ENCODE assay signal across 14 mouse cellular contexts in genomic region chr2:76129058-76129437, GRCm38 (mm10).
DNase-seq lines count a peak whose midpoint lies in the region; ATAC-seq lines count a peak whose summit lies in the region.
"Had no signal": no experiment of that assay in that cellular context is flagged by ENCODE, and none has a peak within 500 bp of the region (broad histone marks: within the 10 kb centered on the region; RNA-seq: fewer than 3 reads in every experiment).

No protein-coding gene starts in this region.

- ATAC-seq in kidney, embryonic 15.5 days (replicated peaks; ENCODE audit: low FRiP score) = 0 out of 2 replicates have a peak, but pooled peaks have one; percentile 4
- no peak for ATAC-seq in kidney, embryonic 14.5 days (ENCODE audit: low FRiP score, low TSS enrichment)
- peak; percentile 73 for ATAC-seq in CD4-positive, CD25-positive, alpha-beta regulatory T cell, adult 4 months
- 0 out of 2 replicates have a peak, but pooled peaks have one; percentile 39 for ATAC-seq in common myeloid progenitor, adult 5-6 weeks (replicated peaks; ENCODE audit: low read depth, poor library complexity, severe bottlenecking)

- DNase-seq in naive thymus-derived CD4-positive, alpha-beta T cell, adult 2 months (ENCODE audit: low read depth) = peak; percentile 57
- DNase-seq in adrenal gland, adult 2 months = no peak
- DNase-seq in urinary bladder, postnatal 36 days (ENCODE audit: low spot score in 2 of 2) = no peak
- DNase-seq in adrenal gland, postnatal 36 days = no peak
- DNase-seq: adrenal gland, postnatal 10 days; cerebellum, adult 18-20 months; kidney, adult 11 months; right cerebral cortex, adult 18-20 months had no signal

- WGBS in kidney, embryonic 15.5 days = 21% methylated on average over 8 of the region's 8 CpGs
- 33% methylated on average over 8 of the region's 8 CpGs for WGBS in kidney, embryonic 14.5 days

- H3K36me3 ChIP-seq in kidney, embryonic 15.5 days = no peaks in the 10 kb centered on the region
- no peaks in the 10 kb centered on the region for H3K36me3 ChIP-seq in kidney, embryonic 14.5 days (ENCODE audit: control insufficient read depth, insufficient read depth, low read length)
- H3K36me3 ChIP-seq: G1E had no signal

- no peak overlapping the region for H3K4me3 ChIP-seq in kidney, embryonic 15.5 days (replicated peaks)
- H3K4me3 ChIP-seq in kidney, embryonic 14.5 days (ENCODE audit: low read length) = no peak overlapping the region

- peak overlapping the region; percentile 35 for H3K4me2 ChIP-seq in kidney, embryonic 15.5 days
- H3K4me2 ChIP-seq in kidney, embryonic 14.5 days (replicated peaks; ENCODE audit: low read depth, low read length) = no peak overlapping the region; the same call in 1 of the 2 replicates

- H3K9ac ChIP-seq in kidney, embryonic 15.5 days = no peak overlapping the region
- no peak overlapping the region for H3K9ac ChIP-seq in kidney, embryonic 14.5 days (ENCODE audit: low read depth, low read length)
- H3K9ac ChIP-seq: liver, embryonic 14.5 days had no signal

- peaks cover 18% of the 10 kb centered on the region for H3K4me1 ChIP-seq in kidney, embryonic 15.5 days
- no peaks in the 10 kb centered on the region for H3K4me1 ChIP-seq in kidney, embryonic 14.5 days (ENCODE audit: control insufficient read depth, insufficient read depth, low read length)

- no peaks in the 10 kb centered on the region for H3K9me3 ChIP-seq in kidney, embryonic 15.5 days (replicated peaks)
- H3K9me3 ChIP-seq in kidney, embryonic 14.5 days (ENCODE audit: control insufficient read depth, low read length) = no peaks in the 10 kb centered on the region
- H3K9me3 ChIP-seq: G1E had no signal

- no peak overlapping the region for H3K27ac ChIP-seq in kidney, embryonic 15.5 days
- no peak overlapping the region for H3K27ac ChIP-seq in kidney, embryonic 14.5 days (ENCODE audit: low read depth, low read length)
- H3K27ac ChIP-seq: liver, embryonic 14.5 days had no signal

- no peaks in the 10 kb centered on the region for H3K27me3 ChIP-seq in kidney, embryonic 15.5 days
- H3K27me3 ChIP-seq in kidney, embryonic 14.5 days (ENCODE audit: control insufficient read depth, insufficient read depth, low read length) = no peaks in the 10 kb centered on the region
